In the genomic region with DNA sequence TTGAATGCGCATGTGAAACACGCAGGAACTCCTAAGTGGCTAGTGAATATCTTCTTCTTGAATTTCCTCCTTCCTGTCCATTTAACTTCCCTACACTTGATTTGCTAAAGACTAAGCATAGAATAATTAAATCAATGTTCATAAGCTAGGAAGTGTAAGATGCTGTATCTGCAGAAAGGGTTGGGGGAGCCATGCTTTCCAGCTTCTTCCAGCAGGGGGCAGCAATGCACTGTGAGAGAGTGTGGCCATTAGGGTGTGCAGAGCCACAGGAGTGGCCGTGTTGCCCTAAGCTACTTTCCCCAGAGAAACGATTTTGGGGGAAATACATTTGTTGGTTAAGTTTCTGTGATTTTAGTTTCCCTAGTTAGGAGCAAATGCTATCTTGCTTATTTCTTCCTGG, we compare ENCODE assay signal across 9 mouse cellular contexts.
DNase-seq lines count a peak whose midpoint lies in the region; ATAC-seq and TF ChIP-seq lines count a peak whose summit lies in the region.
"Had no signal": no experiment of that assay in that cellular context is flagged by ENCODE, and none has a peak within 500 bp of the region (broad histone marks: within the 10 kb centered on the region; RNA-seq: fewer than 3 reads in every experiment).

No protein-coding gene starts in this region.

- no peaks in the 10 kb centered on the region for H3K9me3 ChIP-seq in kidney, embryonic 14.5 days (ENCODE audit: control insufficient read depth, low read length)
- H3K9me3 ChIP-seq in kidney, postnatal 0 days (replicated peaks; ENCODE audit: low read length): no peaks in the 10 kb centered on the region
- no peaks in the 10 kb centered on the region for H3K9me3 ChIP-seq in liver, embryonic 11.5 days (ENCODE audit: control insufficient read depth, low read length)
- no peaks in the 10 kb centered on the region for H3K9me3 ChIP-seq in neural tube, embryonic 15.5 days (replicated peaks)
- H3K9me3 ChIP-seq: embryonic facial prominence, embryonic 12.5 days had no signal

- H3K9ac ChIP-seq in kidney, embryonic 14.5 days (ENCODE audit: low read depth, low read length): no peak overlapping the region
- no peak overlapping the region for H3K9ac ChIP-seq in kidney, postnatal 0 days (ENCODE audit: low read depth, low read length)
- H3K9ac ChIP-seq in liver, embryonic 11.5 days (ENCODE audit: low read depth, low read length): no peak overlapping the region
- H3K9ac ChIP-seq in neural tube, embryonic 15.5 days (replicated peaks): no peak overlapping the region
- H3K9ac ChIP-seq: embryonic facial prominence, embryonic 12.5 days had no signal

- H3K27ac ChIP-seq in kidney, embryonic 14.5 days (ENCODE audit: low read depth, low read length): no peak overlapping the region
- no peak overlapping the region for H3K27ac ChIP-seq in kidney, postnatal 0 days
- H3K27ac ChIP-seq in liver, embryonic 11.5 days (ENCODE audit: low read depth, low read length): no peak overlapping the region
- H3K27ac ChIP-seq in neural tube, embryonic 15.5 days (replicated peaks): no peak overlapping the region
- H3K27ac ChIP-seq: embryonic facial prominence, embryonic 12.5 days had no signal

- peak; percentile 96 for TF ChIP-seq CTCF in kidney, postnatal 0 days (IDR thresholded peaks at IDR 0.05; ENCODE audit: low read depth)

- no peaks in the 10 kb centered on the region for H3K4me1 ChIP-seq in kidney, embryonic 14.5 days (ENCODE audit: control insufficient read depth, insufficient read depth, low read length)
- H3K4me1 ChIP-seq in kidney, postnatal 0 days (replicated peaks; ENCODE audit: insufficient read depth, low read length): no peaks in the 10 kb centered on the region
- no peaks in the 10 kb centered on the region for H3K4me1 ChIP-seq in liver, embryonic 11.5 days (replicated peaks; ENCODE audit: control insufficient read depth, insufficient read depth, low read length)
- no peaks in the 10 kb centered on the region; the same call in 1 of the 2 replicates for H3K4me1 ChIP-seq in neural tube, embryonic 15.5 days
- H3K4me1 ChIP-seq: embryonic facial prominence, embryonic 12.5 days had no signal

- DNase-seq in kidney, adult 11 months: peak; percentile 27
- DNase-seq in cerebellum, adult 8-10 months: peak; percentile 71
- DNase-seq in frontal cortex, adult 2 months (ENCODE audit: extremely low spot score in 1 of 2, low spot score in 1 of 2): peak; percentile 46 to 94
- peak; percentile 71 for DNase-seq in kidney, postnatal 0 days (ENCODE audit: low spot score)
- peak; percentile 69 for DNase-seq in liver, embryonic 11.5 days (ENCODE audit: low spot score)
- DNase-seq in testis, postnatal 10 days (ENCODE audit: low spot score): peak; percentile 94

- WGBS in kidney, embryonic 14.5 days: 38% methylated on average over 4 of the region's 4 CpGs
- WGBS in kidney, postnatal 0 days: 41% methylated on average over 4 of the region's 4 CpGs
- 45% methylated on average over 4 of the region's 4 CpGs for WGBS in liver, embryonic 11.5 days
- 38% methylated on average over 4 of the region's 4 CpGs for WGBS in neural tube, embryonic 15.5 days

- peaks cover 64% of the 10 kb centered on the region for H3K36me3 ChIP-seq in kidney, embryonic 14.5 days (ENCODE audit: control insufficient read depth, insufficient read depth, low read length)
- H3K36me3 ChIP-seq in kidney, postnatal 0 days (ENCODE audit: insufficient read depth, low read length): peaks cover 42% of the 10 kb centered on the region
- H3K36me3 ChIP-seq in liver, embryonic 11.5 days (ENCODE audit: control insufficient read depth, insufficient read depth, low read length): no peaks in the 10 kb centered on the region
- peaks cover 56% of the 10 kb centered on the region for H3K36me3 ChIP-seq in neural tube, embryonic 15.5 days

- no peak overlapping the region for H3K4me2 ChIP-seq in kidney, embryonic 14.5 days (replicated peaks; ENCODE audit: low read depth, low read length)
- no peak overlapping the region for H3K4me2 ChIP-seq in kidney, postnatal 0 days (ENCODE audit: low read length)
- no peak overlapping the region for H3K4me2 ChIP-seq in liver, embryonic 11.5 days
- H3K4me2 ChIP-seq in neural tube, embryonic 15.5 days: no peak overlapping the region
- H3K4me2 ChIP-seq: embryonic facial prominence, embryonic 12.5 days had no signal

- H3K4me3 ChIP-seq in kidney, embryonic 14.5 days (ENCODE audit: low read length): no peak overlapping the region
- no peak overlapping the region for H3K4me3 ChIP-seq in kidney, postnatal 0 days (replicated peaks; ENCODE audit: low read depth, low read length)
- no peak overlapping the region for H3K4me3 ChIP-seq in liver, embryonic 11.5 days (ENCODE audit: low read depth, low read length)
- no peak overlapping the region for H3K4me3 ChIP-seq in neural tube, embryonic 15.5 days (replicated peaks)
- H3K4me3 ChIP-seq: embryonic facial prominence, embryonic 12.5 days had no signal

- no peaks in the 10 kb centered on the region for H3K27me3 ChIP-seq in kidney, embryonic 14.5 days (ENCODE audit: control insufficient read depth, insufficient read depth, low read length)
- no peaks in the 10 kb centered on the region for H3K27me3 ChIP-seq in kidney, postnatal 0 days (ENCODE audit: insufficient read depth, low read length)
- H3K27me3 ChIP-seq in liver, embryonic 11.5 days (replicated peaks; ENCODE audit: control insufficient read depth, insufficient read depth, low read length): no peaks in the 10 kb centered on the region
- H3K27me3 ChIP-seq in neural tube, embryonic 15.5 days (replicated peaks): no peaks in the 10 kb centered on the region
- H3K27me3 ChIP-seq: embryonic facial prominence, embryonic 12.5 days had no signal

- ATAC-seq in kidney, embryonic 14.5 days (ENCODE audit: low FRiP score, low TSS enrichment): no peak
- ATAC-seq in kidney, postnatal 0 days (replicated peaks; ENCODE audit: low FRiP score, low read depth): no peak
- no peak for ATAC-seq in liver, embryonic 11.5 days (replicated peaks; ENCODE audit: low FRiP score)
- peak; percentile 73; the same call in 1 of the 2 replicates for ATAC-seq in neural tube, embryonic 15.5 days (ENCODE audit: low FRiP score)

Comparison
In these comparisons a context has a peak if more than half of its experiments do, and no peak if none do; other contexts are left out.
1. DNase-seq: peak in every context shown above with its lines; median percentile 94 in testis, postnatal 10 days; 71 in cerebellum, adult 8-10 months; 71 in kidney, postnatal 0 days; 70 in frontal cortex, adult 2 months; 69 in liver, embryonic 11.5 days; 27 in kidney, adult 11 months.